Mouse (Mus musculus) C2C12 (cell line): ENCODE measurements around the gene Coro1b.

ENCODE experiments used
- CEBPB ChIP-seq: IDR thresholded peaks from one replicate; pipeline ENCODE4 v1.6.1; 2011; ENCODE audit warnings: low read depth, mild to moderate bottlenecking, control low read depth, moderate library complexity
- CTCF ChIP-seq: IDR thresholded peaks from one replicate; pipeline ENCODE4 v1.5.1; 2011; ENCODE audit not compliant: control insufficient read depth, insufficient read depth, insufficient read length
- MAX ChIP-seq: IDR thresholded peaks from one replicate; pipeline ENCODE4 v1.6.1; 2011; ENCODE audit warnings: mild to moderate bottlenecking, control low read depth
- USF1 ChIP-seq: IDR thresholded peaks from one replicate; pipeline ENCODE4 v1.6.1; 2011; ENCODE audit warnings: low read depth, mild to moderate bottlenecking, control low read depth, moderate library complexity

DNA sequence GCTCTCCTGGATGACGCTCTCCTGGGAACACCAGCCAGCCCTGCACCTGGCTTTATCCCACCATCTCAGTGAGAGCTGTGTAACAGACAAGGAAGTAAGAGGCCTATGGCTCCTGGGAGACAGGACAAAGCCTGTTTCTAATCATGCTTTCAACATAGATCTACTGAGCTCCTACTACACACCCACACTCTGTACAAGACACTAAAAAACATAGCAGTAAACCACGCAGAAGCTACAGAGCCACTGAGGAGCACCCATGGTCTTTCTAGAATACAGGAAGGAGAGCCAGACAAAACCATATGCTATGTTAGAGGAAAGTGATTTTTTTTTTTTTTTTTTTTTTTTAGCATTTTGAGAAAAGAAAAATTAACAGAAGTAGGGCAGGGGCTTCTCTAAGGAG, 30.1 kb upstream of the Coro1b start:
- TF ChIP-seq CTCF (no peak), USF1 (no peak), MAX (no peak), CEBPB (no peak)
